Mouse (Mus musculus) liver, adult 2 months (tissue): ENCODE data around the gene Rad51b.

Experiments
- CTCF ChIP-seq: fragments of 200-500 bp; IDR thresholded peaks from 2 replicates; pipeline ENCODE4 v1.5.1; 2011; ENCODE audit warnings: low read depth, low read length, control low read depth
- POLR2A ChIP-seq: fragments of 200-500 bp; IDR thresholded peaks from 2 replicates; pipeline ENCODE4 v1.6.1; 2011; ENCODE audit warnings: low read length, control low read depth; ENCODE audit not compliant: insufficient read depth; ENCODE audit errors: extremely low read depth

- TF ChIP-seq POLR2A (no peak), CTCF (no peak)
Observed at GRCm38 (mm10) chr12:79853901-79854490, 556.9 kb downstream of the Rad51b start.
